Mouse (Mus musculus) cerebellum, postnatal 14 days (tissue): ENCODE measurements around the gene Coil.
"Not testable (repeated sequence)": the region's sequence is repeated elsewhere in the genome, so short reads cannot be mapped to it uniquely, and the experiment has no call there.

Experiments used
- DNase-seq, 2 experiments: peaks; one replicate each; pipeline ENCODE4 v3.0.0; 2021; ENCODE audit warnings: mixed read lengths in 2 of 2

Gene Coil

GRCm38 (mm10) chr11:88973776-88974701 is 4.0 kb downstream of the Coil start:
- peak; percentile 96 for DNase-seq

DNA sequence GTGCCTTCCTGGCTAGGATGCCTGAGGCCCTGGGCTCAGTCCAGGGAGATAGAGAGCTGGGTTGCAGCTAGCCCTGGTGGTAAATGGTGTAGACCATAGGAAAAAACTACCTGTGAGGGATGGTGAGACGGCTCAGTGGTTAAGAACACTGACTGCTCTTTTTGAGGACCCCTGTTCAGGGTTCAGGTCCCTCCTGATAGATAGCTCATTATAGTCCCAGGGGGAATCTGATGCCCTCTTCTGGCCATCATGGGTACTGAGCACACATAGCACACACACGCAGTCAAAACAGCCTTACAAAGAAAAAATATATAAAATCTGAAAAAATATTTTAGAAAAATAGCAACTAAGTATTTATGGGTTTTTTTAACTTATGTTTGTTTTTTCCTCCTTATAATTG is 6.3 kb downstream of the Coil start:
- DNase-seq: peak in 1 of 2 experiments; percentile 40

GRCm38 (mm10) chr11:88977188-88977587 is 7.1 kb downstream of the Coil start:
- DNase-seq: no peak

DNA sequence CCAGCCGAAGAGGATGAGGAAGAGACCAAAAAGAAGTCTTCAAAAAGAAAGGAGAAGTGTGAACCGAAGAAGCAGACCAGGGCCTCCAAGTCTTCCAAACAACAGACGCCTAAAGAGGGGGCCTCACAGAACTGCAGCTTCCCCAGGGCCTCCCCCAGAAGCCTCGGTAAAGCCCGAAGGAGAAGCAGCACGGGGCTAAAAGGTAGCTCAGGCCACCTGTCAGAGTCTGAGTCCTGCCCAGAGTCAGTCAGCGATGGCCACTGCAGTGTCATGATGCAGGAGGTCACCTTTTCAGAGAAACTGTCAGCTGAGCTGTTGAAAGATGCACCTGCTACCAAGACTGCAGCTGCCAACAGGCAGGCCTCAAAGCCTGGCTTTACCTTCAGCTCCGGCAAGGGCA is 11.3 kb downstream of the Coil start:
- no peak for DNase-seq

- DNase-seq: no peak
Measured at GRCm38 (mm10) chr11:88986616-88987015, 16.6 kb downstream of the Coil start.

- no peak for DNase-seq
Measured at GRCm38 (mm10) chr11:88988956-88989355, 18.9 kb downstream of the Coil start.

GRCm38 (mm10) chr11:88989530-88989929 is 19.5 kb downstream of the Coil start:
- no peak for DNase-seq

GRCm38 (mm10) chr11:88993186-88993585 is 23.1 kb downstream of the Coil start:
- no peak for DNase-seq

- DNase-seq: peak in 1 of 2 experiments; percentile 52
Measured at GRCm38 (mm10) chr11:88993625-88994024, 23.6 kb downstream of the Coil start.

- DNase-seq: no peak
Measured at GRCm38 (mm10) chr11:88994492-88994891, 24.4 kb downstream of the Coil start.

DNA sequence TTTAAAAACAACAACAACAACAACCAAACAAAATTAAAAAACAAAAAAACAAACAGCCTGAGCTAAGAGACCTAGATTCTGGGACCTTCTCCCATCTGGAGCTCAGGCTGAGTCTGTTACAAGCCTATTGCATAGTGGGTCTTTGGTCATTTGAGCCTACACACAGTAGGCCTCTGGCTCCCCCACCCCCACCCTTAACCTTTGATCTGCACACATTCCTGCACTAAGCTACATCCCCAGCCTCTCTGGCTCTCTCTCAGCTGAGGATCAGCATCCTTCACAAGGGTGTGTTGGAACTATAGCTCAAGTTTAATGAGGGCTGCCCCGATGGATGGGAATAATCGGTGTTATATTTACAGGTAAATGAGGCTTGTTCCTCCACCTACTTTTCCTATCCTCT is 25.6 kb downstream of the Coil start:
- DNase-seq: no peak

DNA sequence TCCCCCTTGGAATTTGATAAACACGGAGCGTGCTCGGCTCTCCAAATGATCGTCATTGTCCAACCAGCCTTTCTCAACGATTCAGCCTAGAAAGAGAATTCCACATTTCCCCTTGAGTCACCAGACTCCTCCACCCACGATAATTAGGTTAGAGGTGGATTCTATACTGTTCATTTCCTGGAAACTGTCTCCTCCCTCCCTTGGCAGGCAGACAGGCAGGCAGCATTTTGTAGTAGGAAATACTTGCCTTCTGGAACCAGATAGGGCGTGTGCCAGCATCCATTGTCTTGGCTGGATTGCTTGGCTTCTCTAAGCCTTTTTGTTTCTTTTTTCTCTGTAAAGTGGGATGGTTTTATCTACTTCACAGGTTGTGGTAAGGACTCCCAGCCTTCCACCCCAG is 26.4 kb downstream of the Coil start:
- no peak for DNase-seq

GRCm38 (mm10) chr11:88997343-88997742 is 27.3 kb downstream of the Coil start:
- DNase-seq: not testable (repeated sequence)

- DNase-seq: no peak
Measured at GRCm38 (mm10) chr11:88998406-88998805, 28.4 kb downstream of the Coil start.

DNA sequence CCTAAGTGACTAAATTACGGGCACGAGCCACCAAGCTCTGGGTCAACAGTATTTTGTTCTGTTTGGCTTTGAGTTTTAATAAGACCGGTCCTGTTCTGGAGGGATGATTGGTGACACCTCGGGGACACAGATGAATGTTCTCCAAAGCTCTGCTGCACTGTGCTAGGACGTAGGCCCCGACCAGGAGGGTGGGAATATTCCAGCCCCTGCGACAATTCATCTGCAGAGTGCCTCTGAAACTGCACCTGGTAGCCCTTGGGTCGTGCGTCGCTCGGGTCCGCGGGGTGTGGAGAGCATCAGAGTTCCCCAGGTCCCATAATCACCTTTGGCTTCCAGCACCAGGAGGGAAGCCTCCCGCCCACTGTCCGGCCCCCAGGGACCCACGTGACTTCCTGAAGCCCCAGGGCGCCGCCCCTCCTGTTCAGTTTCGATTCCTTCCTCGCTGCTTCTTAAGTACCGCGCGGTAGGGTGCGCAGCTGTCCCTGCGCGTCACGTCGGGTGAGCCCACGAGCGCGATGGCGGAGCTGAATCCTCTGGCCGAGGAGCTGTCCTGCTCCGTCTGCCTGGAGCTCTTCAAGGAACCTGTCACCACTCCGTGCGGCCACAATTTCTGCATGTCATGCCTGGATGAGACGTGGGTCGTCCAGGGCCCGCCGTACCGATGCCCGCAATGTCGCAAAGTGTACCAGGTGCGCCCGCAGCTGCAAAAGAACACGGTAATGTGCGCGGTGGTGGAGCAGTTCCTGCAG is 29.1 kb downstream of the Coil start, which contains the start of gene Trim25:
Gene Trim25 (plus strand): TSS at position 403 of the 749 bp plus-strand sequence.
- peak in 1 of 2 experiments; percentile 28 for DNase-seq

- no peak for DNase-seq
Measured at GRCm38 (mm10) chr11:88999723-89000526, 29.9 kb downstream of the Coil start.

GRCm38 (mm10) chr11:89000527-89000819 is 30.4 kb downstream of the Coil start:
- no peak for DNase-seq

GRCm38 (mm10) chr11:89001569-89001968 is 31.5 kb downstream of the Coil start:
- DNase-seq: no peak

DNA sequence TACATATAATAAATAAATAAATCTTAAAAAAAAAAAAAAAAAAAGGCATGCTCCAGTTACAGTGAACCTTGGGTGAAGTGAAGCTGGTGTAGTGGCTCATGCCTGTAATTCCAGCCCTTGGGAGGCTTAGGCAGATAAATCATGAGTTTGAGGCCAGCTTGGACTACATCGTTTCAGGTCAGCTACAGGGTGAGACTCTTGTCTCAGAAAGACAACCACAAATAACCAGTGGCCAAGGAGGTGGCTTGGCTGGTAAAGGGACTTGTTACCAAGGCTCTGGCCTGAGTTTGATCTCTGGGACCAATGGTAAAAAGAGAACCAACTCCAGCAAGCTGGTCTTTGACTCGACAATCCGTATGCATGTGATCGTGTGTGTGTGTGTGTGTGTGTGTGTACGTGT is 32.0 kb downstream of the Coil start:
- no peak for DNase-seq

DNA sequence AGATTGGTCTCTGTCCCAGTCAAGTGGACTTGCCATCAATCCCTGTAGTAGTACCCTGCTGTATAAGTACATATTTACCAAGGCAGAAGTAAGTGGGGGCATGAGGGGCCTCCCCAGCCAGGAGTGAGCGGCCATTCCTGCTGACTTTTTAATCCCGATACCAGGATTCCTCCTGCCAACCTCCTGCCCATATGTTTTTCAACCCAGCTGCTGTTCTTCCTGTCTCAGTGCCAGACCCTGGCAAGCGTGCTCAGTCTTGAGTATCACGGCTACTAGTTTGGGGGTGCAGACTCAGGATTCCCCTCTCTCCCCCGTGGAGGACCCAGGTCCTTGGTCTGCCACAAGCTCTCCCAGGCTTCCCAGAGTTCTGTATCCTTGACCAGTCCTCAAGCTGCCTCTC is 32.6 kb downstream of the Coil start:
- peak; percentile 28 to 54 for DNase-seq

GRCm38 (mm10) chr11:89003078-89003477 is 33.0 kb downstream of the Coil start:
- no peak for DNase-seq

- no peak for DNase-seq
Measured at GRCm38 (mm10) chr11:89003726-89004125, 33.7 kb downstream of the Coil start.

DNA sequence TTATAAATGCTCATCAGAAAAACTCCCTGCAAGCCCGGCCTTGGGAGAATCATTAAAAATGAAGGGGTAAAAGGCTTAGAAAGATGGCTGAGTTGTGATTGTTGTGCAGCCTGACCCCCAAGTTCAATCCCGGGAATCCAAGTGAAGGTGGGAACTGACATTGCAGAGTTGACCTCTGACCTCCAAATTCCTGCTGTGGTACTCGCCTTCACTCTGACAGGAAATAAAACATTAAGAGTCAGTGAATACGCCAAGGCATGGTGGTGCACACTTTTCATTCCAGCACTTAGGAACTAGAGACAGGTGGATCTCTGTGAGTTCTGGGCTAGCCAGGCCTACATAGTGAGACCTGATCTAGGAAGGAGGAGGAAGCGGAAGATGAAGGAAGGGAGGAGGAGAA is 35.4 kb downstream of the Coil start:
- no peak for DNase-seq
